In the genomic region with DNA sequence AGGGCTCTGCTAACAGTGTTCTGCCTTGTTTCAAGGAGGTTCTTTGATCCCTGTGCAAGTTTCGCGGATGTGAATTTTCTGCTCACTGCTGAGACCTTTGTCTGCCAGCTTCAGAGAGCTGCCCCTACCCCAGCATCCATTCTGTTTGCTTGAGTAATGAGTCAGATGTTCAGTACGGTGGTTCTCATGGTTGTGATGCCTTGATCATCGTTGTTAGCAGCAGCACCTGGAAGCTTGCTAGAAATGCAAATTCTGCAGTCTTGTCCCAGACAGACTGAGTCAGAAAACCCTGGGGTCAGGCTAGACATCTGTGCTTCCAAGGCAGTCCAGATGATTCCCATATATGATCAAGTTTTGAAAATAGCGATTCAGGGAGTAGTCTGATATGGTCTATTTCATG, we compare ENCODE assay signal across 27 mouse cellular contexts.
"Had no signal": no experiment of that assay in that cellular context is flagged by ENCODE, and none has a peak within 500 bp of the region (broad histone marks: within the 10 kb centered on the region; RNA-seq: fewer than 3 reads in every experiment).

No protein-coding gene starts in this region.

- H3K27me3 ChIP-seq: heart, embryonic 13.5 days; hindbrain, embryonic 13.5 days; hindbrain, embryonic 15.5 days; kidney, embryonic 15.5 days; liver, embryonic 13.5 days; liver, embryonic 15.5 days had no signal

- H3K4me2 ChIP-seq: heart, embryonic 13.5 days; heart, embryonic 15.5 days; hindbrain, embryonic 13.5 days; hindbrain, embryonic 15.5 days; kidney, embryonic 15.5 days; limb, embryonic 12.5 days; liver, embryonic 11.5 days; liver, embryonic 13.5 days; liver, embryonic 15.5 days had no signal

- H3K9ac ChIP-seq: heart, embryonic 13.5 days; heart, embryonic 15.5 days; hindbrain, embryonic 13.5 days; hindbrain, embryonic 15.5 days; kidney, embryonic 15.5 days; limb, embryonic 12.5 days; liver, embryonic 13.5 days; liver, embryonic 15.5 days had no signal

- H3K36me3 ChIP-seq: heart, embryonic 10.5 days; heart, embryonic 13.5 days; heart, embryonic 15.5 days; hindbrain, embryonic 13.5 days; hindbrain, embryonic 15.5 days; kidney, embryonic 15.5 days; limb, embryonic 10.5 days; limb, embryonic 12.5 days; liver, embryonic 13.5 days; liver, embryonic 15.5 days had no signal

- ATAC-seq: hindbrain, postnatal 0 days; intestine, embryonic 16.5 days had no signal

- H3K27ac ChIP-seq: heart, embryonic 10.5 days; heart, embryonic 13.5 days; heart, embryonic 15.5 days; hindbrain, embryonic 13.5 days; hindbrain, embryonic 15.5 days; hindbrain, postnatal 0 days; kidney, embryonic 15.5 days; kidney, postnatal 0 days; left cerebral cortex, adult 2 months; limb, embryonic 10.5 days; limb, embryonic 12.5 days; liver, embryonic 13.5 days; liver, embryonic 15.5 days had no signal

- DNase-seq: gastrocnemius, postnatal 14 days; gastrocnemius, postnatal 36 days; heart, adult 18-20 months; heart, postnatal 14 days; heart, postnatal 36 days; kidney, adult 11 months; kidney, adult 2 months; kidney, adult 9 months; kidney, postnatal 14 days; kidney, postnatal 36 days; layer of hippocampus, adult 9-11 months; liver; liver, embryonic 13.5 days had no signal

- H3K4me3 ChIP-seq: heart, embryonic 10.5 days; heart, embryonic 13.5 days; heart, embryonic 15.5 days; hindbrain, embryonic 13.5 days; hindbrain, embryonic 15.5 days; kidney, embryonic 15.5 days; left cerebral cortex, adult 2 months; limb, embryonic 10.5 days; limb, embryonic 12.5 days; liver, embryonic 13.5 days; liver, embryonic 15.5 days had no signal

- H3K4me1 ChIP-seq: heart, embryonic 10.5 days; heart, embryonic 13.5 days; heart, embryonic 15.5 days; hindbrain, embryonic 15.5 days; kidney, embryonic 15.5 days; liver, embryonic 13.5 days had no signal

- H3K9me3 ChIP-seq: heart, embryonic 10.5 days; heart, embryonic 13.5 days; heart, embryonic 15.5 days; hindbrain, embryonic 13.5 days; hindbrain, embryonic 15.5 days; kidney, embryonic 15.5 days; limb, embryonic 10.5 days; limb, embryonic 12.5 days; liver, embryonic 13.5 days; liver, embryonic 15.5 days had no signal
